Mouse (Mus musculus) left cerebral cortex, postnatal 14 days (tissue): ENCODE data around the gene Ppargc1a. TPM values are rescaled to one million over a fixed set of nuclear protein-coding genes. Genes with fewer than 3 reads are reported as not detected.

Experiments
- DNase-seq, 2 experiments: peaks; one replicate each; pipeline ENCODE4 v3.0.0; 2021 to 2022; ENCODE audit warnings: low spot score in 2 of 2, mixed read lengths in 1 of 2
- intact Hi-C: fragments of 180-260 bp; cut with DNase I; formaldehyde crosslinking; loops from one replicate; pipeline ENCODE4 v1.15.1; 2025
- total RNA-seq, 2 experiments: library from RNA; stranded (reverse); gene quantifications; 2 replicates each; pipeline ENCODE4 v1.2.3; 2021

Ppargc1a gene
- total RNA-seq, 2 experiments from 2014 or later: 45.7 to 48.2 TPM

- intact Hi-C loops: no loop called here
Observed at GRCm38 (mm10) chr5:51557607-51558278, 9.8 kb downstream of the Ppargc1a start.

DNA sequence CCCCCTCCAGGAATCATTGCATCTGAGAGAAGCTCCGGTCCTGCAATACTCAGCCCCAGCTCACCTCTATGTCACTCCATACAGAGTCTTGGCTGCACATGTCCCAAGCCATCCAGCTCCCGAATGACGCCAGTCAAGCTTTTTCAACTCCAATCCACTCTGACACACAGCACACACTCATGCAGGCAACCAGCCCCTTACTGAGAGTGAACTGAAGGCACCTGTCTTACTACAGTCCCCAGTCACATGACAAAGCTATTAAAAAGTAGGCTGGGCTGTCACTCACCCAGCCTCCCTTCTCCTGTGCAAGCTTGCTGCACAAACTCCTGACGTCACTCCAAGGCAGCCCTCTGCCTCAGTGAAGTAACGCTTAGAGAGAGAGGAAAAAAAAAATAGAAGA, 13.9 kb downstream of the Ppargc1a start:
- peak in 1 of 2 experiments; percentile 30 for DNase-seq
- intact Hi-C loops: no loop called here

More at GRCm38 (mm10) chr5:51557607-51558278, 9.8 kb downstream of the Ppargc1a start:
- no peak for DNase-seq

GRCm38 (mm10) chr5:51553251-51553650, 14.3 kb downstream of the Ppargc1a start:
- intact Hi-C loops: no loop called here
- no peak for DNase-seq

- peak; percentile 39 to 44 for DNase-seq
Observed at GRCm38 (mm10) chr5:51552483-51553091, 14.9 kb downstream of the Ppargc1a start.

GRCm38 (mm10) chr5:51551852-51552482, 15.6 kb downstream of the Ppargc1a start:
- DNase-seq: no peak
- intact Hi-C loops: no loop called here

More at GRCm38 (mm10) chr5:51552483-51553091, 14.9 kb downstream of the Ppargc1a start:
- intact Hi-C loops: no loop called here

- intact Hi-C loops: no loop called here
- DNase-seq: no peak
Observed at GRCm38 (mm10) chr5:51547442-51548035, 20.0 kb downstream of the Ppargc1a start.

DNA sequence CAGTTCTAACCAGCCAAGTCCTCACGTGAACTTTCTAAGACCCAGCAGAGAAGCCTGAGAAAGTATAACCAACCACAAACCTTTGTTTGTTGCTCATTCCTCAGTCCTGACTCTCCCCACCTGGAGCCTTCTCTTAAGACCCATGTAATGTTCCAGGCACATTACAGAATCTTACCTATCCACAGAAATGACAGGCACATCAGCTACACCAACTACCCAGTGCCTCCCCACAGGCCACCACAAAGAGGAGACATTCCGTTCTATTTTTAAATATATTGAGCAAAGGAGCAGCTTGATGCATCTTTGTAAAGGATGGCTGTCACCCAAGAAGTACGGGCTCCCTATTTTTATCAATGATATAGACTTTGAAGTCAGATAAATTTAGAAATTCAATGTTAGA, 20.7 kb downstream of the Ppargc1a start:
- DNase-seq: no peak
- intact Hi-C loops: no loop called here

DNA sequence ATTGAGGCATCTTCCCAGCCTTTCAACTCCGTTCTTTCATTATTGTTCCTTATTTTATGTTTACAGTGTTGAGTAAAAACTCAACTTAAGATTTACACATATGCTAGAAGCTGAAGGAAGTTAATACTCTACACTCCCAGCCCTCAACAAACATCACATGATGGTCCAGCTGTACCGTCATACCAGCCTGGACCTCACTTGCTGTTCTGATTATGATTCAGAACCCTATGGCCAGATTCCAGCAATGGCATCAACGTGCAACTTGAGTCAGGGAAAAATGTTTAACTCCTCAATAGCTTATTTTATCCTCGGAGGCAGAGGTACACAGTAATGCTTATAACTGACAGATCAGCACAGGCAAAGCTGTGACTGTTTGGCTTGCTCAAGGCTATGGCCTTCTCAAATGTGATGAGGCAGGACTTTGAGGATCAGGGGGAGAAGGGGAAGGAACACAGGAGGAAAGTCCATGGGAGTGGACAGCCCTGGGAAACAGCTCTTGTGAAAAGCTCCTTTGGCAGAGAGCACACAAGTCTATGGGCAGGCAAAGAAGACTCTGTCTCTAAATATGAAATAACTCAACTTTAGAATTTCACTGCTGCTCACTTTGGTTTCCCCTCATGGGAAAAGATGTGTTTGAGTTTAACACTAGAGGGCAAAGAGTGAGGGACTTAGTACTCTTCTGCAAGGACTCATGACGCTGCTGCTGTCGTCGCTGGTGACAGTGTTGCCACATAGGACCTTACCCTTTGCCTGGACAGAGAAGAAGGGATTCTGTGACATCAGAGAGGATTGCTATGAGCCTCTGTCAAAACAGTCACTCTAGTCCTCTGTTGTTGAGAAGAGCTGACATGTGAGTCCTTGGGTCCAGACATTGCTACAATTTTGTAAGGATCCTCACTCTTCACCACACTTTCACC, 22.1 kb downstream of the Ppargc1a start:
- intact Hi-C loops: no loop called here
- no peak for DNase-seq

DNA sequence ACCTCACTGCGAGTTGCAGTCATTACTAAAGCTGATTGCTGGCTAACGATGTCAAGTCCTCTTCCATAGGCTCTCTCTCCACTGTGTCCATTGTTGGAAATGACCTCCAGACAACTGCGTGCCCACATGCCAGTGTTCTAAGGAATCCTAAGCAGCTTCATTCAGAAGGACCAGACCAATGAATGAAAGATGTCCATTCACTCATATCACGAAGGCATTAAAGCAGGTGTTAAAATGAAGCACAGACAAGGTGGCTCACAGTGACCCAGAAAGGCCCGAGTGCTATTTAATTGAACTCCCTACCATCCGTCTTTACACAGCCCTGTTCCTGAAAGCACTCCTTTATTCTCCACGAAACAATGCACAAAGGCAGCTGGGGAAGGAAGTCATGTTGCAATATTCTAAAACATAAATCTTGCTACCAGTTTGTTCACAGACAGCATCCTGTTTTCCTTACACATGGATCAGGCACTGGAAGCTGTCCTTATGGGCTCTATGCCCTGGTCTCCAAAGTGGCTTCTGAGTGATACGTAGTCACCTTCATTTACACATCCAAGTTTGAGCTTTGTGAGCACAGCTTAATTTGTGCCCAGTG, 23.3 kb downstream of the Ppargc1a start:
- DNase-seq: no peak
- intact Hi-C loops: no loop called here

GRCm38 (mm10) chr5:51541557-51541956, 26.0 kb downstream of the Ppargc1a start:
- intact Hi-C loops: no loop called here
- no peak for DNase-seq

GRCm38 (mm10) chr5:51540816-51541215, 26.7 kb downstream of the Ppargc1a start:
- intact Hi-C loops: no loop called here
- DNase-seq: no peak

DNA sequence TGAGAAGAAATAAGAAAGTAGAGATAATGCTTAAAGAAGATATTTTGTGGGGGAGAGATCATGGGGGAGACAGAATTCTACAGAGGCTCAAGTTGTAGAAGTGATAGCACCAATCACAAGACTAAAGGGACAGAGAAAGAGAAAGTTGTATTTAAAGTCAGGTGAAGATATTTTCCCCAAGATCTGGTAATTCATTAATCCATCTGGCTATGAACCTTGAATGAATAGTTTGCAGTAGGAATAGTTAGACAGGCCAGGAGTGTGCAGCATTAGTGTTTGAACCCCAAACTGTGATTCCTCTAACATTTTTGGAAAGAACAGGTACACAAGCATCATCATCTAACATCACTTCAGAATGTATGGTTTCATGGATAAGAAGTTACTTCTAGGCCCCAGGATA, 28.0 kb downstream of the Ppargc1a start:
- intact Hi-C loops: no loop called here

DNA sequence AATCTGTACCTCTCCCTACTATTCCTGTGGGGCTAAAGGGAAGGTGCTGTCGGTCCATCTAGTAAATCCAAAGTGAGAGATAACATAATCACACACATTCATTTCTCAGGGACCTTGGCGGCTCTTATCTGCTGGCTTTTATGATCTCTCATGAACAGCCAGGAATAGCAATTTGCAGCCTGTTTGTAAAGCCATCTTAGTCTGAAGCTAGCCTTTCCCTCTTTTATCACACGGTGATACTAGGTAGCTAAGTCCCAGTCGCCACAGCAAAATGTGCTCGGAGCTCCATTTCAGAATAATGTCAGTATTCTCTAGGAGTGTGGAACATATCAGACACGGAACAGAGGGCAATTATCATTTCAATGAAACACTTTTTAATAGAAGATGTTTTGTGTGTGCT, 29.2 kb downstream of the Ppargc1a start:
- DNase-seq: no peak
- intact Hi-C loops: no loop called here

More for the DNA sequence above, 28.0 kb downstream of the Ppargc1a start:
- no peak for DNase-seq

GRCm38 (mm10) chr5:51537646-51538030, 29.9 kb downstream of the Ppargc1a start:
- DNase-seq: no peak
- intact Hi-C loops: no loop called here

GRCm38 (mm10) chr5:51537009-51537645, 30.4 kb downstream of the Ppargc1a start:
- intact Hi-C loops: no loop called here
- no peak for DNase-seq

DNA sequence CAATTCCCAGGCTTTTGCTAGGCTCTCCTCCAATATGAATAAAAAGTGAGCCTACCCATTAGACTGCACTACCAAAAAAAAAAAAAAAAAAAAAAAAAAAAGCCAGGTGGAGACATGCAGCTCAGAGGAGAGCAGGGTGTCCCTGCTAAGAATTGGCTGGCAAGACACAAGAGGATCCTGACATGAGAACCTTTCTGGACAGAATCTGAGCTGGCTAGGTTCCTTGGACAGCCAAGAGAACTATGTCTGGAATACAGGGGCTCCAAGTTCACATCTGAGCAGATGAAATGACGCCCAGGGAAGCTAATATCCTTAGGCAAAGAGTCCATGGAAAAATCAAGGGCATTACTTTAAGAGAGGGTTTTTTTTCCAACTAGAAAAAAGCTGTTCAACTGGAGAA, 33.1 kb downstream of the Ppargc1a start:
- DNase-seq: no peak
- intact Hi-C loops: no loop called here

- no peak for DNase-seq
- intact Hi-C loops: no loop called here
Observed at GRCm38 (mm10) chr5:51531286-51531685, 36.2 kb downstream of the Ppargc1a start.

- no peak for DNase-seq
- intact Hi-C loops: no loop called here
Observed at GRCm38 (mm10) chr5:51529444-51529843, 38.1 kb downstream of the Ppargc1a start.

GRCm38 (mm10) chr5:51528165-51528498, 39.4 kb downstream of the Ppargc1a start:
- intact Hi-C loops: no loop called here
- DNase-seq: no peak
